ENCODE assay signal across 18 mouse cellular contexts in the genomic region with DNA sequence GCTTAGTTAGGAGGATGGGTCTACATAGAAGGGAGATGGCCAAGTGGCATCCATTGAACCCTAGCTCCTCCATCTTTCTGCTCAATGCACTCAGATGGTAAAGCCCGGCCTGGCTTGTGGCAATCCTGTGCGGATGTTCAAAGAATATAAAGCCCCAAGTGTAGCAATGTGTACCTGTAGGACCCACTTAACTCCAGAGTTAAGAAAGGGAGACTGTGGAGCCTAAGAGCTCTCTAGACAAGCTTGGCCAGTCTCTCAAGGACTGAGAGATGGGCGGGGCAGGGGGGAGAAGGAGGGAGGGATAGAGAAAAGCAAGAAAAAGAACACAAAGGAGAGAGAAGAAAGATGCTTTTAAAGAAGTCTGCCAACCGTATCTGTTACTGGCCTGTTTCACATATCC.
"Had no signal": no experiment of that assay in that cellular context is flagged by ENCODE, and none has a peak within 500 bp of the region (broad histone marks: within the 10 kb centered on the region; RNA-seq: fewer than 3 reads in every experiment).

No protein-coding gene starts in this region.

- H3K4me3 ChIP-seq: liver, embryonic 12.5 days; midbrain, embryonic 10.5 days; midbrain, embryonic 13.5 days; midbrain, embryonic 15.5 days; myocyte; neural tube, embryonic 13.5 days; neural tube, embryonic 15.5 days had no signal

- ATAC-seq: liver, embryonic 12.5 days; midbrain, embryonic 13.5 days; midbrain, embryonic 15.5 days had no signal

- H3K9ac ChIP-seq: liver, embryonic 12.5 days; liver, embryonic 14.5 days; midbrain, embryonic 13.5 days; midbrain, embryonic 15.5 days; neural tube, embryonic 13.5 days; neural tube, embryonic 15.5 days had no signal

- H3K4me2 ChIP-seq: liver, embryonic 12.5 days; midbrain, embryonic 13.5 days; midbrain, embryonic 15.5 days; neural tube, embryonic 13.5 days; neural tube, embryonic 15.5 days had no signal

- H3K4me1 ChIP-seq: liver, embryonic 12.5 days had no signal

- DNase-seq: lung, postnatal 14 days; lung, postnatal 4 days; retina, postnatal 1 day; right cerebral cortex, adult 18-20 months; right cerebral cortex, postnatal 25 days; right cerebral cortex, postnatal 4 days; spleen, adult 18-20 months; thymus, adult 18-20 months; thymus, postnatal 14 days; thymus, postnatal 36 days had no signal

- H3K36me3 ChIP-seq: liver, embryonic 12.5 days; midbrain, embryonic 10.5 days; midbrain, embryonic 13.5 days; midbrain, embryonic 15.5 days; neural tube, embryonic 13.5 days; neural tube, embryonic 15.5 days had no signal

- H3K27ac ChIP-seq: liver, embryonic 12.5 days; liver, embryonic 14.5 days; midbrain, embryonic 10.5 days; midbrain, embryonic 13.5 days; midbrain, embryonic 15.5 days; neural tube, embryonic 13.5 days; neural tube, embryonic 15.5 days had no signal

- H3K9me3 ChIP-seq: liver, embryonic 12.5 days; midbrain, embryonic 10.5 days; midbrain, embryonic 13.5 days; midbrain, embryonic 15.5 days; neural tube, embryonic 13.5 days; neural tube, embryonic 15.5 days had no signal

- H3K27me3 ChIP-seq: midbrain, embryonic 15.5 days; neural tube, embryonic 15.5 days had no signal
